Mouse (Mus musculus) limb, embryonic 14.5 days (tissue): ENCODE data around the gene Twf2. TPM values are rescaled to one million over a fixed set of nuclear protein-coding genes. Genes with fewer than 3 reads are reported as not detected.

ENCODE experiments used
- ATAC-seq: fragments of 200-750 bp; cut with Nextera tagmentation; 2 replicates; pipeline ENCODE4 v1.8.0; 2017; ENCODE audit warnings: low read depth, moderate number of reproducible peaks, moderate TSS enrichment; ENCODE audit not compliant: low FRiP score
- DNase-seq: peaks from one replicate; pipeline ENCODE4 v3.0.0-alpha.2; 2015; ENCODE audit warnings: low spot score
- H3K27ac ChIP-seq: fragments of 300-500 bp; sonication (generic); replicated peaks from 2 replicates; pipeline ENCODE4 v1.5.1; 2014; ENCODE audit warnings: low read depth, mild to moderate bottlenecking, low read length, moderate library complexity, mixed read lengths
- H3K27me3 ChIP-seq: fragments of 300-500 bp; sonication (generic); 2 replicates; pipeline ENCODE4 v1.6.1; 2014; ENCODE audit warnings: low read length, mixed read lengths; ENCODE audit not compliant: control insufficient read depth, insufficient read depth
- H3K36me3 ChIP-seq: fragments of 300-500 bp; sonication (generic); 2 replicates; pipeline ENCODE4 v1.6.1; 2014; ENCODE audit warnings: mild to moderate bottlenecking, low read length, moderate library complexity, mixed read lengths; ENCODE audit not compliant: control insufficient read depth, insufficient read depth
- H3K4me1 ChIP-seq: fragments of 300-500 bp; sonication (generic); 2 replicates; pipeline ENCODE4 v1.6.1; 2014; ENCODE audit warnings: antibody characterized with exemption, low read length, mixed read lengths; ENCODE audit not compliant: control insufficient read depth, insufficient read depth
- H3K4me2 ChIP-seq: fragments of 300-500 bp; sonication (generic); replicated peaks from 2 replicates; pipeline ENCODE4 v1.6.1; 2014; ENCODE audit warnings: low read depth, mild to moderate bottlenecking, low read length, moderate library complexity; ENCODE audit not compliant: severe bottlenecking
- H3K4me3 ChIP-seq: fragments of 300-500 bp; sonication (generic); replicated peaks from 2 replicates; pipeline ENCODE4 v1.5.1; 2014; ENCODE audit warnings: low read length
- H3K9ac ChIP-seq: fragments of 300-500 bp; sonication (generic); 2 replicates; pipeline ENCODE4 v1.6.1; 2014; ENCODE audit warnings: mild to moderate bottlenecking, low read depth, low read length, moderate library complexity; ENCODE audit not compliant: severe bottlenecking
- H3K9me3 ChIP-seq: fragments of 300-500 bp; sonication (generic); 2 replicates; pipeline ENCODE4 v1.6.1; 2016; ENCODE audit warnings: low read length; ENCODE audit not compliant: control insufficient read depth
- POLR2A ChIP-seq: fragments of 200-500 bp; IDR thresholded peaks from 2 replicates; pipeline ENCODE4 v1.8.0; 2012; ENCODE audit warnings: inconsistent platforms, mild to moderate bottlenecking, moderate library complexity, borderline replicate concordance; ENCODE audit not compliant: insufficient read depth, insufficient read length; ENCODE audit errors: extremely low read depth
- WGBS: fragments of 180-500 bp; shearing (Covaris S2); extraction: QIAGEN DNeasy Blood & Tissue Kit; methylation state at CpG from one replicate; pipeline ENCODE4 v1.1.7; 2014; 5-methylcytosine and 5-hydroxymethylcytosine counted together
- polyA plus RNA-seq, 2 experiments: library from polyadenylated mRNA; depleted of rRNA in 1 of 2; stranded (reverse) in 1 of 2; unstranded in 1 of 2; fragments of >200 nt; fragmentation: Nextera tagmentation in 1 of 2; extraction: Ambion mirVana in 1 of 2; gene quantifications; 2 replicates each; pipeline versions ENCODE4 v1.2.1 to v1.2.3; 2012 to 2014

The Twf2 gene
- polyA plus RNA-seq, 2 experiments = 62.4 to 69.2 TPM

- Histone ChIP-seq H3K36me3 (peaks cover 5% of the 10 kb centered on the region), H3K9ac (peak overlapping the region; percentile 90), H3K4me2 (peak overlapping the region; percentile 73), H3K4me3 (peak overlapping the region; percentile 76), H3K9me3 (no peaks in the 10 kb centered on the region), H3K27ac (peak overlapping the region; percentile 96), H3K4me1 (peaks cover 27% of the 10 kb centered on the region), H3K27me3 (no peaks in the 10 kb centered on the region)
- no peak for TF ChIP-seq POLR2A
- ATAC-seq = peak; percentile 35
- peak; percentile 70 for DNase-seq
- 1% methylated on average over 30 of the region's 30 CpGs for WGBS
Observed at GRCm38 (mm10) chr9:106171346-106172158, 31.4 kb upstream of the Twf2 start.

- no peak for DNase-seq
- Histone ChIP-seq H3K4me2 (peak overlapping the region; percentile 73), H3K9me3 (no peaks in the 10 kb centered on the region), H3K36me3 (peaks cover 14% of the 10 kb centered on the region), H3K4me3 (peak overlapping the region; percentile 76), H3K27ac (no peak overlapping the region), H3K9ac (peak overlapping the region; percentile 90; the same call in 1 of the 2 replicates), H3K4me1 (peaks cover 27% of the 10 kb centered on the region), H3K27me3 (no peaks in the 10 kb centered on the region)
- WGBS = 12% methylated on average over 3 of the region's 3 CpGs
- ATAC-seq = no peak
- TF ChIP-seq POLR2A = no peak
Observed at GRCm38 (mm10) chr9:106172527-106172926, 30.4 kb upstream of the Twf2 start.

GRCm38 (mm10) chr9:106173363-106173762 lies 29.5 kb upstream of the Twf2 start:
- DNase-seq = no peak
- Histone ChIP-seq H3K4me2 (peak overlapping the region; percentile 73), H3K27ac (no peak overlapping the region), H3K4me1 (peaks cover 27% of the 10 kb centered on the region), H3K4me3 (peak overlapping the region; percentile 76), H3K9ac (no peak overlapping the region), H3K36me3 (peaks cover 23% of the 10 kb centered on the region), H3K9me3 (no peaks in the 10 kb centered on the region), H3K27me3 (no peaks in the 10 kb centered on the region)
- WGBS = 52% methylated on average over 2 of the region's 2 CpGs
- no peak for ATAC-seq
- TF ChIP-seq POLR2A = no peak

- TF ChIP-seq POLR2A = no peak
- DNase-seq = no peak
- no peak for ATAC-seq
- H3K9ac ChIP-seq = no peak overlapping the region
- peaks cover 45% of the 10 kb centered on the region for H3K36me3 ChIP-seq
- WGBS = 50% methylated on average over 3 of the region's 3 CpGs
- H3K27ac ChIP-seq = no peak overlapping the region
- no peak overlapping the region for H3K4me2 ChIP-seq
- H3K4me1 ChIP-seq = peaks cover 22% of the 10 kb centered on the region
- H3K27me3 ChIP-seq = no peaks in the 10 kb centered on the region
- no peaks in the 10 kb centered on the region for H3K9me3 ChIP-seq
- no peak overlapping the region for H3K4me3 ChIP-seq
Observed at GRCm38 (mm10) chr9:106175552-106176200, 27.2 kb upstream of the Twf2 start.

GRCm38 (mm10) chr9:106176769-106177168 lies 26.1 kb upstream of the Twf2 start:
- Histone ChIP-seq H3K36me3 (peaks cover 56% of the 10 kb centered on the region), H3K4me3 (no peak overlapping the region), H3K9ac (no peak overlapping the region), H3K9me3 (no peaks in the 10 kb centered on the region), H3K4me1 (peaks cover 22% of the 10 kb centered on the region), H3K27ac (no peak overlapping the region), H3K4me2 (no peak overlapping the region), H3K27me3 (no peaks in the 10 kb centered on the region)
- DNase-seq = no peak
- no peak for TF ChIP-seq POLR2A
- no peak for ATAC-seq
- WGBS = 41% methylated on average over 5 of the region's 5 CpGs
